Mouse (Mus musculus) MEL (cell line): Measurements from ENCODE around the gene Tmem132b. TPM values are rescaled to one million over a fixed set of nuclear protein-coding genes. Genes with fewer than 3 reads are reported as not detected.

ENCODE experiments used
- DNase-seq: peaks from one replicate; pipeline ENCODE4 v3.0.0; 2011; ENCODE audit warnings: low read depth, low spot score
- H3K27ac ChIP-seq: 2 replicates; pipeline ENCODE4 v1.5.1; 2012; ENCODE audit warnings: low read depth, mild to moderate bottlenecking, control low read depth, low read length, moderate library complexity; ENCODE audit not compliant: control insufficient read depth
- H3K27me3 ChIP-seq, 2 experiments: fragments of 150-350 bp in 1 of 2; sonication (generic) in 1 of 2; 2 replicates each; pipeline ENCODE4 v1.6.1; 2012; ENCODE audit warnings: low read length in 2 of 2, mild to moderate bottlenecking in 2 of 2, improper control_type of control experiment in 1 of 2, moderate library complexity in 1 of 2; ENCODE audit not compliant: insufficient read depth in 2 of 2, control insufficient read depth in 1 of 2
- H3K36me3 ChIP-seq, 2 experiments: 2 replicates each; pipeline ENCODE4 v1.6.1; 2012 to 2014; ENCODE audit warnings: low read length in 2 of 2, improper control_type of control experiment in 1 of 2, inconsistent platforms in 1 of 2, mild to moderate bottlenecking in 1 of 2; ENCODE audit not compliant: insufficient read depth in 2 of 2, control insufficient read depth in 1 of 2
- H3K4me1 ChIP-seq, 2 experiments: fragments of 150-350 bp in 1 of 2; sonication (generic) in 1 of 2; 2 replicates each; pipeline ENCODE4 v1.6.1; 2012; ENCODE audit warnings: low read length in 2 of 2, improper control_type of control experiment in 1 of 2, mild to moderate bottlenecking in 1 of 2; ENCODE audit not compliant: insufficient read depth in 2 of 2, control insufficient read depth in 1 of 2
- H3K4me3 ChIP-seq, 2 experiments: fragments of 150-350 bp in 1 of 2; sonication (generic) in 1 of 2; 2 replicates each; pipeline ENCODE4 v1.5.1; 2012; ENCODE audit warnings: low read depth in 2 of 2, low read length in 2 of 2, mild to moderate bottlenecking in 2 of 2, moderate library complexity in 2 of 2, control low read depth in 1 of 2, improper control_type of control experiment in 1 of 2; ENCODE audit not compliant: control insufficient read depth in 1 of 2, insufficient read depth in 1 of 2
- H3K79me2 ChIP-seq: 2 replicates; pipeline ENCODE4 v1.6.1; 2012; ENCODE audit warnings: mild to moderate bottlenecking, low read length, moderate library complexity; ENCODE audit not compliant: control insufficient read depth, poor library complexity, insufficient read depth
- H3K9ac ChIP-seq: 2 replicates; pipeline ENCODE4 v1.6.1; 2012; ENCODE audit warnings: low read depth, mild to moderate bottlenecking, control low read depth, low read length, moderate library complexity; ENCODE audit not compliant: control insufficient read depth, poor library complexity, severe bottlenecking
- H3K9me3 ChIP-seq: fragments of 150-350 bp; sonication (generic); replicated peaks from 2 replicates; pipeline ENCODE4 v1.6.1; 2012; ENCODE audit warnings: mild to moderate bottlenecking, low read length, improper control_type of control experiment, moderate library complexity; ENCODE audit not compliant: insufficient read depth
- CHD1 ChIP-seq: IDR thresholded peaks from 2 replicates; pipeline ENCODE4 v1.6.1; 2012; ENCODE audit warnings: low read depth, mild to moderate bottlenecking, inconsistent platforms, low read length, improper control_type of control experiment
- EP300 ChIP-seq, 2 experiments: IDR thresholded peaks; 2 replicates each; pipeline ENCODE4 v1.6.1; 2011; ENCODE audit warnings: improper control_type of control experiment in 2 of 2, low read length in 2 of 2, low read depth in 1 of 2, mild to moderate bottlenecking in 1 of 2
- ETS1 ChIP-seq: IDR thresholded peaks from 2 replicates; pipeline ENCODE4 v1.6.1; 2012; ENCODE audit warnings: low read depth, mild to moderate bottlenecking, inconsistent platforms, low read length, improper control_type of control experiment, moderate library complexity
- GATA1 ChIP-seq: IDR thresholded peaks from 2 replicates; pipeline ENCODE4 v1.6.1; 2011; ENCODE audit warnings: low read depth, low read length, improper control_type of control experiment
- HCFC1 ChIP-seq: IDR thresholded peaks from 2 replicates; pipeline ENCODE4 v1.6.1; 2012; ENCODE audit warnings: low read depth, mild to moderate bottlenecking, inconsistent platforms, low read length, improper control_type of control experiment, moderate library complexity
- JUND ChIP-seq: IDR thresholded peaks from 2 replicates; pipeline ENCODE4 v1.6.1; 2011; ENCODE audit warnings: low read depth, mild to moderate bottlenecking, improper control_type of control experiment, low read length
- KAT2A ChIP-seq: conservative IDR thresholded peaks from 2 replicates; pipeline ENCODE4 v1.6.1; 2012; ENCODE audit warnings: low read depth, low read length, improper control_type of control experiment, inconsistent platforms
- MAFK ChIP-seq: IDR thresholded peaks from 2 replicates; pipeline ENCODE4 v1.6.1; 2011; ENCODE audit warnings: low read depth, mild to moderate bottlenecking, low read length, improper control_type of control experiment, borderline replicate concordance
- MAX ChIP-seq: IDR thresholded peaks from 2 replicates; pipeline ENCODE4 v1.6.1; 2011; ENCODE audit warnings: low read length, improper control_type of control experiment
- MXI1 ChIP-seq: IDR thresholded peaks from 2 replicates; pipeline ENCODE4 v1.6.1; 2011; ENCODE audit warnings: mild to moderate bottlenecking, low read depth, low read length, improper control_type of control experiment
- MYC ChIP-seq: IDR thresholded peaks from 2 replicates; pipeline ENCODE4 v1.6.1; 2011; ENCODE audit warnings: low read depth, mild to moderate bottlenecking, low read length, improper control_type of control experiment, moderate library complexity
- NRF1 ChIP-seq: IDR thresholded peaks from 2 replicates; pipeline ENCODE4 v1.6.1; 2014; ENCODE audit warnings: low read depth, mild to moderate bottlenecking, inconsistent platforms, low read length, improper control_type of control experiment, moderate library complexity; ENCODE audit not compliant: poor library complexity, insufficient read depth, severe bottlenecking
- POLR2A ChIP-seq, 2 experiments: IDR thresholded peaks; 2 replicates each; pipeline ENCODE4 v1.6.1; 2011 to 2012; ENCODE audit warnings: low read length in 2 of 2, mild to moderate bottlenecking in 2 of 2, control low read depth in 1 of 2, improper control_type of control experiment in 1 of 2, low read depth in 1 of 2, moderate library complexity in 1 of 2; ENCODE audit not compliant: control insufficient read depth in 1 of 2, insufficient read depth in 1 of 2, poor library complexity in 1 of 2
- POLR2AphosphoS5 ChIP-seq: IDR thresholded peaks from 2 replicates; pipeline ENCODE4 v1.6.1; 2012; ENCODE audit warnings: low read depth, borderline replicate concordance, mild to moderate bottlenecking, inconsistent platforms, low read length, moderate library complexity, mixed read lengths
- RAD21 ChIP-seq: IDR thresholded peaks from 2 replicates; pipeline ENCODE4 v1.6.1; 2011; ENCODE audit warnings: mild to moderate bottlenecking, low read depth, low read length, improper control_type of control experiment
- RCOR1 ChIP-seq: IDR thresholded peaks from 2 replicates; pipeline ENCODE4 v1.6.1; 2012; ENCODE audit warnings: low read depth, mild to moderate bottlenecking, inconsistent platforms, low read length, improper control_type of control experiment
- SMC3 ChIP-seq: IDR thresholded peaks from 2 replicates; pipeline ENCODE4 v1.6.1; 2011; ENCODE audit warnings: low read depth, low read length, improper control_type of control experiment
- TAL1 ChIP-seq: IDR thresholded peaks from 2 replicates; pipeline ENCODE4 v1.6.1; 2012; ENCODE audit warnings: mild to moderate bottlenecking, inconsistent platforms, low read length, moderate library complexity, mixed read lengths
- TBP ChIP-seq: IDR thresholded peaks from 2 replicates; pipeline ENCODE4 v1.8.0; 2011; ENCODE audit warnings: low read depth, low read length, improper control_type of control experiment
- TCF12 ChIP-seq: IDR thresholded peaks from 2 replicates; pipeline ENCODE4 v1.6.1; 2014; ENCODE audit warnings: low read depth, mild to moderate bottlenecking, inconsistent platforms, low read length, improper control_type of control experiment, moderate library complexity
- USF1 ChIP-seq: IDR thresholded peaks from 2 replicates; pipeline ENCODE4 v1.6.1; 2014; ENCODE audit warnings: low read depth, mild to moderate bottlenecking, inconsistent platforms, low read length, improper control_type of control experiment, moderate library complexity
- ZC3H11A ChIP-seq: IDR thresholded peaks from 2 replicates; pipeline ENCODE4 v1.6.1; 2012; ENCODE audit warnings: low read depth, mild to moderate bottlenecking, inconsistent platforms, low read length, improper control_type of control experiment
- ZKSCAN1 ChIP-seq: IDR thresholded peaks from 2 replicates; pipeline ENCODE4 v1.6.1; 2012; ENCODE audit warnings: low read depth, mild to moderate bottlenecking, inconsistent platforms, low read length, improper control_type of control experiment, moderate library complexity
- ZNF384 ChIP-seq: IDR thresholded peaks from 2 replicates; pipeline ENCODE4 v1.6.1; 2012; ENCODE audit warnings: low read depth, mild to moderate bottlenecking, inconsistent platforms, low read length, improper control_type of control experiment
- polyA plus RNA-seq, 2 experiments: library from polyadenylated mRNA; stranded (reverse) in 1 of 2; unstranded in 1 of 2; fragments of >175 nt in 1 of 2; fragments of >200 nt in 1 of 2; gene quantifications; 2 replicates each; pipeline versions ENCODE4 v1.2.1 to v1.2.4; 2012; ENCODE audit warnings: low replicate concordance in 2 of 2, low read depth in 1 of 2; ENCODE audit not compliant: insufficient read length in 2 of 2, insufficient read depth in 1 of 2, missing spikeins in 1 of 2
- total RNA-seq: library from RNA; depleted of rRNA; stranded (reverse); fragments of 300-350 nt; gene quantifications from 2 replicates; pipeline ENCODE4 v1.2.3, GENCODE M21; 2012; rRNA removed

Gene Tmem132b
- not detected in 2 replicates for total RNA-seq
- not detected for polyA plus RNA-seq

DNA sequence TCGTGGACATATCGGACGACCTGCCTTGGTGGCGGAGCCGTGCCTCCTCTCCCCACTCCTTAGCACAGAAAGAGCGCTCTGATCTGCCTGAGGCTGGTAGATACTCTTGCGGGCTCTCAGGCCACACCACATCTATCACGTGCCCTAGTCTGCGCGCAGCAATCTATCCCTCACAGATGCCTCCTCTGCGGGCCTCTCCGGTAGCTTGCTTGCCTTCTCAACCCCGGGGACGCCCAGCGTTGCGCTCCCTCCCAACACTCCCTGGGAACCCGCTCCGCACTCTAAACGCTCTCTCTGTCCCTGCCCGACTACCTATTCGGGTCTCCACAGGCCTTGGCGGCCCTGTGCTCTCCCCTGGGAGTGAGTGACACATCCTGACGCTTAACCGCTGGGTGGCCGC is at the start of gene Tmem132b:
TSS of gene Tmem132b (plus strand) at position 141 of the 400 bp plus-strand sequence.
- Histone ChIP-seq H3K9ac (no peak within 1 kb of the TSS), H3K27me3 (no peaks in the 10 kb centered on the region), H3K4me1 (no peaks in the 10 kb centered on the region), H3K79me2 (no peaks in the 10 kb centered on the region), H3K36me3 (no peaks in the 10 kb centered on the region), H3K27ac (no peak within 1 kb of the TSS), H3K4me3 (no peak within 1 kb of the TSS), H3K9me3 (no peaks in the 10 kb centered on the region)
- TF ChIP-seq TAL1 (no peak), USF1 (no peak), POLR2A (IDR thresholded peaks at IDR 0.05; ENCODE audit: control insufficient read depth in 1 of 2, insufficient read depth in 1 of 2, low read depth in 1 of 2, low read length in 2 of 2, poor library complexity in 1 of 2) (no peak), SMC3 (no peak), TCF12 (no peak), MAX (no peak)
- DNase-seq = no peak

DNA sequence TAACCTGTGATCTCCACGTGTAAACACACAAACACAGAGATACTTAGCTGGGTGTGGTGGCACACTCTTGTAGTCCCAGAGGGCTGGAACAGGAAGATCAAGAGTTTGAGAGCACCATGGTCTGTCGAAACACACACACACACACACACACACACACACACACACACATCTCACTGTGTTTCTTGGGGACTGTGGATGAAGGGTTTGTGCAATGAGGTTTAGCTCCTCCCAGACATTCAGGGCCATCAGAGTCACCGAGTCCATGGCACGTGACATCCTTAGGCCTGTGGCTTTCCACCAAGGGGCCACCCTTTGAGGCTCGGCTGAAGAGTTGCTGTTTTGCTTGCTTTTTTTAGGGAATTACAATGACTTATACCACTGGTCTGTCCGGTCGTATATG is 49.1 kb upstream of the Tmem132b start:
- Histone ChIP-seq H3K36me3 (peaks cover 3 to 11% of the 10 kb centered on the region in 2 experiments; a peak in 3 of 4 replicates), H3K27ac (no peak overlapping the region)

DNA sequence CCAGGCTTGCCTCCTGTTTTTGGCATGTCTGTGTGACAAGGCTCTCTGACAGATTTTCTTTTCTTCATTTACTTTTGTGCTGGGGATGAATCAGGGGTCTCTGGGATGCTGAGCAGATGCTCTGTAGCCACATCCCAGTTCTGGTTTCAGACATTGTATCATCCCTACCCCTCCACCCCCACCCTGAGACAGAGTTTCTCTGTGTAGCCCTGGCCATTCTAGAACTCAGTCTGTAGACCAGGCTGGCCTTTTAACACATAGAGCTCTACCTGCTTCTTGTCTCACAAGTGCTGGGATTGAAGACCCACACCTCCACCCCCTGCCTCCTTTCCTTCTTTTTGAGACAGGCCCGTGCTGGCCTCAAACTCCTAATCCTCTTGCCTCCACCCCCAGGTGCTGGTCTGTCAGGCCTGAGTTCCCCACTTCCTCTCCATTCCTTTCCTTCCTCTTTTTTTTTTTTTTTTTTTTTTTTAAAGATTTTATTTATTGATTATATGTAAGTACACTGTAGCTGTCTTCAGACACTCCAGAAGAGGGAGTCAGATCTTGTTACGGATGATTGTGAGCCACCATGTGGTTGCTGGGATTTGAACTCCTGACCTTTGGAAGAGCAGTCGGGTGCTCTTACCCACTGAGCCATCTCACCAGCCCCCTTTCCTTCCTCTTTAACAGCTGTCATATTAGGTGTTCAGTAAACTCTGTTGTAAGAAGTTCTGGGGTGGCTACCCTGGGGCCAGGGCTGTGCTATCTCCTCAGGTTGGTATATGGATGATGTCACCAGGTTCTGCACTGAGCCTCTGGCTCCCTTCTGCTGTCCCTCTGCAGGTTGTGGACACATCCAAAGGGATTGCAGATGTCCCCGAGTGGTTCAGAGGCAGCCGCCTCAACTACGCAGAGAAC is 47.6 kb upstream of the Tmem132b start:
- no peak overlapping the region for H3K4me3 ChIP-seq
- H3K4me1 ChIP-seq = peaks cover 3 to 18% of the 10 kb centered on the region in 2 experiments
- H3K27me3 ChIP-seq = no peaks in the 10 kb centered on the region
- peak; percentile 82 for DNase-seq
- peaks cover 3% of the 10 kb centered on the region for H3K79me2 ChIP-seq
- H3K36me3 ChIP-seq = peaks cover 3 to 11% of the 10 kb centered on the region in 2 experiments; a peak in 3 of 4 replicates
- no peak overlapping the region for H3K9ac ChIP-seq
- H3K9me3 ChIP-seq = no peaks in the 10 kb centered on the region
- peak overlapping the region; percentile 61 for H3K27ac ChIP-seq
- TF ChIP-seq RCOR1 (0 out of 2 replicates have a peak, but pooled peaks have one; percentile 48), TCF12 (no peak), ZC3H11A (no peak), MXI1 (peak; percentile 41; the same call in 1 of the 2 replicates), HCFC1 (peak; percentile 26; the same call in 1 of the 2 replicates), JUND (no peak), KAT2A (no peak), MAFK (peak; percentile 19; the same call in 1 of the 2 replicates), TBP (peak; percentile 90), GATA1 (0 out of 2 replicates have a peak, but pooled peaks have one; percentile 18), ETS1 (peak; percentile 43; the same call in 1 of the 2 replicates), ZKSCAN1 (no peak), EP300 (IDR thresholded peaks at IDR 0.05; ENCODE audit: low read depth in 1 of 2, low read length in 2 of 2) (peak; percentile 48 to 51; a peak in 3 of 4 replicates), ZNF384 (peak; percentile 94)

More for the DNA sequence above, 49.1 kb upstream of the Tmem132b start:
- Histone ChIP-seq H3K79me2 (peaks cover 16% of the 10 kb centered on the region), H3K4me3 (no peak overlapping the region), H3K9me3 (no peaks in the 10 kb centered on the region), H3K27me3 (no peaks in the 10 kb centered on the region), H3K4me1 (peaks cover 3 to 18% of the 10 kb centered on the region in 2 experiments), H3K9ac (no peak overlapping the region)
- TF ChIP-seq GATA1 (no peak), MYC (no peak), TAL1 (no peak), NRF1 (no peak), POLR2AphosphoS5 (no peak), SMC3 (no peak), ZKSCAN1 (no peak), RAD21 (no peak), USF1 (no peak), CHD1 (no peak), HCFC1 (no peak), ETS1 (no peak), JUND (no peak), RCOR1 (no peak)
- no peak for DNase-seq
